ENCODE assay signal across 17 mouse cellular contexts in genomic region chr6:4496428-4496827, GRCm38 (mm10). TPM values are rescaled to one million over a fixed set of nuclear protein-coding genes. Genes with fewer than 3 reads are reported as not detected.
"Had no signal": no experiment of that assay in that cellular context is flagged by ENCODE, and none has a peak within 500 bp of the region (broad histone marks: within the 10 kb centered on the region; RNA-seq: fewer than 3 reads in every experiment).

No protein-coding gene starts in this region.

- H3K9me3 ChIP-seq: neural tube, embryonic 13.5 days; neural tube, embryonic 15.5 days; stomach, embryonic 15.5 days had no signal

- H3K4me2 ChIP-seq: neural tube, embryonic 13.5 days; neural tube, embryonic 15.5 days; stomach, embryonic 15.5 days had no signal

- H3K36me3 ChIP-seq: neural tube, embryonic 13.5 days; neural tube, embryonic 15.5 days; stomach, embryonic 15.5 days had no signal

- H3K4me3 ChIP-seq: neural tube, embryonic 13.5 days; neural tube, embryonic 15.5 days; stomach, embryonic 15.5 days had no signal

- H3K27ac ChIP-seq: neural tube, embryonic 13.5 days; neural tube, embryonic 15.5 days; stomach, embryonic 15.5 days; stomach, postnatal 0 days had no signal

- H3K27me3 ChIP-seq: neural tube, embryonic 13.5 days; neural tube, embryonic 15.5 days; stomach, embryonic 15.5 days had no signal

- DNase-seq: retina, postnatal 1 day; right cerebral cortex, adult 18-20 months; right cerebral cortex, postnatal 14 days; right cerebral cortex, postnatal 25 days; right cerebral cortex, postnatal 4 days; spleen, adult 18-20 months; thymus, adult 18-20 months; thymus, adult 2 months; thymus, postnatal 14 days; thymus, postnatal 25 days; thymus, postnatal 36 days; thymus, postnatal 4 days had no signal

- H3K9ac ChIP-seq: neural tube, embryonic 13.5 days; neural tube, embryonic 15.5 days; stomach, embryonic 15.5 days had no signal

- H3K4me1 ChIP-seq: neural tube, embryonic 13.5 days; neural tube, embryonic 15.5 days; stomach, embryonic 15.5 days had no signal

RNA-seq across cellular contexts. Expression of gene Col1a2, which starts 8.2 kb away (rescaled TPM):
- total RNA-seq: neutrophil, adult 5-6 weeks had no signal
